Mouse (Mus musculus) CH12.LX (cell line): Measurements from ENCODE around the gene Pkib. TPM values are rescaled to one million over a fixed set of nuclear protein-coding genes. Genes with fewer than 3 reads are reported as not detected.

ENCODE experiments used
- DNase-seq: peaks from one replicate; pipeline ENCODE4 v3.0.0-alpha.2; 2013; ENCODE audit errors: extremely low read depth
- H3K27ac ChIP-seq: 2 replicates; pipeline ENCODE4 v1.5.1; 2012; ENCODE audit warnings: low read depth, mild to moderate bottlenecking, control low read depth, moderate library complexity; ENCODE audit not compliant: insufficient read depth
- H3K27me3 ChIP-seq: replicated peaks from 2 replicates; pipeline ENCODE3; 2012; ENCODE audit warnings: inconsistent platforms
- H3K36me3 ChIP-seq, 2 experiments: replicated peaks in 1 of 2; 2 replicates each; pipeline versions ENCODE3 to v1.6.1; 2012; ENCODE audit warnings: inconsistent platforms in 1 of 2, low read length in 1 of 2, mild to moderate bottlenecking in 1 of 2, mixed read lengths in 1 of 2, moderate library complexity in 1 of 2; ENCODE audit not compliant: control insufficient read depth in 1 of 2, insufficient read depth in 1 of 2
- H3K4me1 ChIP-seq, 2 experiments: 2 replicates each; pipeline ENCODE4 v1.6.1; 2012; ENCODE audit warnings: inconsistent platforms in 1 of 2, moderate library complexity in 1 of 2; ENCODE audit not compliant: insufficient read depth in 2 of 2, control insufficient read depth in 1 of 2
- H3K4me2 ChIP-seq: 2 replicates; pipeline ENCODE4 v1.6.1; 2012; ENCODE audit warnings: low read depth, mild to moderate bottlenecking, control low read depth; ENCODE audit not compliant: poor library complexity, insufficient read depth, severe bottlenecking
- H3K4me3 ChIP-seq, 3 experiments: fragments of 150-350 bp in 1 of 3; sonication (generic) in 1 of 3; replicated peaks in 1 of 3; 2 replicates each; pipeline versions ENCODE3 to v1.5.1; 2011 to 2012; ENCODE audit warnings: low read depth in 2 of 3, low read length in 2 of 3, mild to moderate bottlenecking in 2 of 3, moderate library complexity in 2 of 3, control low read depth in 1 of 3, improper control_type of control experiment in 1 of 3, inconsistent platforms in 1 of 3, mixed read lengths in 1 of 3; ENCODE audit not compliant: poor library complexity in 1 of 3
- H3K79me2 ChIP-seq: replicated peaks from 2 replicates; pipeline ENCODE4 v1.6.1; 2012; ENCODE audit warnings: mild to moderate bottlenecking, moderate library complexity; ENCODE audit not compliant: control insufficient read depth, poor library complexity, insufficient read depth, severe bottlenecking; ENCODE audit errors: extremely low read depth
- H3K9ac ChIP-seq: 2 replicates; pipeline ENCODE4 v1.6.1; 2012; ENCODE audit warnings: low read depth, mild to moderate bottlenecking, control low read depth, moderate library complexity; ENCODE audit not compliant: insufficient read depth
- H3K9me3 ChIP-seq: replicated peaks from 2 replicates; pipeline ENCODE3; 2012; ENCODE audit warnings: low read length, inconsistent platforms, mixed read lengths
- CTCF ChIP-seq, 2 experiments: IDR thresholded peaks in 1 of 2; conservative IDR thresholded peaks in 1 of 2; 2 replicates each; pipeline ENCODE4 v1.5.1; 2011 to 2012; ENCODE audit warnings: low read depth in 2 of 2, low read length in 2 of 2, improper control_type of control experiment in 1 of 2, inconsistent platforms in 1 of 2, mild to moderate bottlenecking in 1 of 2, moderate library complexity in 1 of 2
- GABPA ChIP-seq: IDR thresholded peaks from 2 replicates; pipeline ENCODE4 v1.6.1; 2012; ENCODE audit warnings: low read depth, low read length, improper control_type of control experiment, inconsistent platforms; ENCODE audit not compliant: insufficient replicate concordance
- JUN ChIP-seq: IDR thresholded peaks from 2 replicates; pipeline ENCODE4 v1.6.1; 2011; ENCODE audit warnings: low read depth, mild to moderate bottlenecking, low read length, improper control_type of control experiment, moderate library complexity; ENCODE audit not compliant: insufficient read depth
- JUND ChIP-seq: conservative IDR thresholded peaks from 2 replicates; pipeline ENCODE4 v1.6.1; 2011; ENCODE audit warnings: low read depth, low read length, improper control_type of control experiment
- MAFK ChIP-seq: IDR thresholded peaks from 2 replicates; pipeline ENCODE4 v1.6.1; 2011; ENCODE audit warnings: low read length, improper control_type of control experiment; ENCODE audit not compliant: insufficient replicate concordance
- MAZ ChIP-seq: IDR thresholded peaks from 2 replicates; pipeline ENCODE4 v1.6.1; 2012; ENCODE audit warnings: low read depth, mild to moderate bottlenecking, inconsistent platforms, low read length, improper control_type of control experiment, moderate library complexity
- MEF2A ChIP-seq: IDR thresholded peaks from 2 replicates; pipeline ENCODE4 v1.6.1; 2014; ENCODE audit warnings: low read depth, mild to moderate bottlenecking, inconsistent platforms, low read length, improper control_type of control experiment, borderline replicate concordance
- MYC ChIP-seq: IDR thresholded peaks from 2 replicates; pipeline ENCODE4 v1.6.1; 2011; ENCODE audit warnings: low read depth, mild to moderate bottlenecking, improper control_type of control experiment, low read length
- RAD21 ChIP-seq: IDR thresholded peaks from 2 replicates; pipeline ENCODE4 v1.6.1; 2011; ENCODE audit warnings: low read depth, mild to moderate bottlenecking, low read length, improper control_type of control experiment, moderate library complexity
- SIN3A ChIP-seq: IDR thresholded peaks from 2 replicates; pipeline ENCODE4 v1.6.1; 2012; ENCODE audit warnings: low read length, improper control_type of control experiment, inconsistent platforms
- SMC3 ChIP-seq: IDR thresholded peaks from 2 replicates; pipeline ENCODE4 v1.6.1; 2011; ENCODE audit warnings: low read depth, low read length, improper control_type of control experiment
- UBTF ChIP-seq: IDR thresholded peaks from 2 replicates; pipeline ENCODE4 v1.6.1; 2012; ENCODE audit warnings: low read depth, mild to moderate bottlenecking, inconsistent platforms, low read length, improper control_type of control experiment, moderate library complexity
- ZKSCAN1 ChIP-seq: IDR thresholded peaks from 2 replicates; pipeline ENCODE4 v1.6.1; 2012; ENCODE audit warnings: low read depth, inconsistent platforms, low read length, improper control_type of control experiment, borderline replicate concordance
- ZNF384 ChIP-seq: IDR thresholded peaks from 2 replicates; pipeline ENCODE4 v1.6.1; 2012; ENCODE audit warnings: low read depth, low read length, improper control_type of control experiment, inconsistent platforms
- dilution Hi-C: fragments of 300-500 bp; cut with MboI; formaldehyde crosslinking; loops from 2 replicates; pipeline ENCODE4 v1.14.3; 2020; ENCODE audit warnings: low sequenced_read_pairs; ENCODE audit not compliant: extremely low pct_unique_long_range_greater_than_20kb, extremely low pct_ligation_motif_present
- in situ Hi-C: fragments of 300-500 bp; cut with MboI; formaldehyde crosslinking; loops from 3 replicates; pipeline ENCODE4 v1.14.3; 2019; ENCODE audit warnings: low sequenced_read_pairs, low pct_ligation_motif_present, low pct_unique_long_range_greater_than_20kb, mixed read lengths
- polyA plus RNA-seq: library from polyadenylated mRNA; unstranded; fragments of >175 nt; gene quantifications from 2 replicates; pipeline ENCODE4 v1.2.1, GENCODE M21; 2012; ENCODE audit warnings: low read depth; ENCODE audit not compliant: insufficient read length
- total RNA-seq, 2 experiments: library from RNA; depleted of rRNA; stranded (reverse); fragments of 300-350 nt in 1 of 2; fragments of >200 nt in 1 of 2; gene quantifications; 2 replicates each; pipeline ENCODE4 v1.2.3; 2012 to 2014

Pkib gene
- total and polyA plus RNA-seq, 3 experiments = 1.3 to 4.1 (median 1.9) TPM

GRCm38 (mm10) chr10:57760694-57761093 is 128.9 kb downstream of the Pkib start:
- no peaks in the 10 kb centered on the region for H3K36me3 ChIP-seq
- in situ Hi-C loops (no loop called here), dilution Hi-C loops (no loop called here)
- no peak overlapping the region for H3K9ac ChIP-seq
- H3K27me3 ChIP-seq = no peaks in the 10 kb centered on the region
- no peak overlapping the region for H3K4me2 ChIP-seq
- no peak overlapping the region for H3K4me3 ChIP-seq
- H3K4me1 ChIP-seq = no peaks in the 10 kb centered on the region
- no peaks in the 10 kb centered on the region for H3K79me2 ChIP-seq
- H3K27ac ChIP-seq = no peak overlapping the region
- no peaks in the 10 kb centered on the region for H3K9me3 ChIP-seq
- DNase-seq = no peak
- TF ChIP-seq MAZ = no peak

- Histone ChIP-seq H3K79me2 (no peaks in the 10 kb centered on the region), H3K9ac (no peak overlapping the region), H3K4me1 (no peaks in the 10 kb centered on the region), H3K27ac (no peak overlapping the region), H3K27me3 (no peaks in the 10 kb centered on the region), H3K4me2 (no peak overlapping the region), H3K4me3 (no peak overlapping the region), H3K36me3 (no peaks in the 10 kb centered on the region), H3K9me3 (no peaks in the 10 kb centered on the region)
- DNase-seq = no peak
- in situ Hi-C loops (no loop called here), dilution Hi-C loops (no loop called here)
- TF ChIP-seq ZKSCAN1 = no peak
- no peak for TF ChIP-seq UBTF
- no peak for TF ChIP-seq ZNF384
- no peak for TF ChIP-seq SMC3
- no peak for TF ChIP-seq JUN
- no peak for TF ChIP-seq JUND
- TF ChIP-seq MAFK = no peak
- TF ChIP-seq MAZ = no peak
- no peak for TF ChIP-seq RAD21
- no peak for TF ChIP-seq MEF2A
- TF ChIP-seq CTCF (conservative IDR thresholded peaks at IDR 0.05 in 1 of 2, IDR thresholded peaks at IDR 0.05 in 1 of 2; ENCODE audit: low read depth in 2 of 2, low read length in 2 of 2) = no peak
- TF ChIP-seq GABPA = no peak
These were observed 131.3 kb downstream of the Pkib start for GRCm38 (mm10) chr10:57763044-57763443.

GRCm38 (mm10) chr10:57783289-57784130 is 151.7 kb downstream of the Pkib start:
- no peaks in the 10 kb centered on the region for H3K36me3 ChIP-seq
- no peak overlapping the region for H3K4me3 ChIP-seq
- no peaks in the 10 kb centered on the region for H3K9me3 ChIP-seq
- dilution Hi-C loops = no loop called here
- H3K27me3 ChIP-seq = no peaks in the 10 kb centered on the region
- H3K9ac ChIP-seq = no peak overlapping the region
- no peak for TF ChIP-seq MYC
- no peak for TF ChIP-seq SIN3A
- TF ChIP-seq MAZ = no peak
- TF ChIP-seq, all 38 proteins: peak for 0
- in situ Hi-C loops = no loop called here
- DNase-seq = no peak
- H3K4me1 ChIP-seq = peaks cover 0 to 3% of the 10 kb centered on the region in 2 experiments; a peak in 1 of 4 replicates
- no peak overlapping the region for H3K27ac ChIP-seq
- no peaks in the 10 kb centered on the region for H3K79me2 ChIP-seq
- H3K4me2 ChIP-seq = no peak overlapping the region
